Mouse (Mus musculus): ENCODE data around the gene Lrcol1. TPM values are rescaled to one million over a fixed set of nuclear protein-coding genes. Genes with fewer than 3 reads are reported as not detected.
A peak's percentile ranks its signal among the peaks of the same experiment; 100 is the strongest.

The Lrcol1 gene
- polyA plus RNA-seq, 1 experiment = not detected

DNA sequence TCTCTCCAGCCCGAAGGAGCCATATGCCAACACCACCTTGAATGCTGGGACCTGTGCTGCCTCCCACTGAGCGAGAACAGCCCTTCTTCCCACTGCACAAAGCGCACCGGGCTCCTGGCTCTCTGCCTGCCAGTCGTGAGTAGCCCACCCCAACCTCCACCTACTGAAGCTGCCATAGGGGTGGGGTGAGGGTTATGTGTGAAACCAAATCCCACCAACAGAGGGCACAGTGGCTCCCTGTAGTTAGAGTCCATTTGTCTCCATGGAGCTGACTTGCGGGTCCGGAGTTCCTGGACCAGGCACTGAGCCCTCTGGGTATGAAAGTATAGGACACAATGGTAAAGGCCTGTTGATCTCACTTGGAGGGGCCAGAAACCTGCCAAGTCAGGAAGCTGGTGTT lies 10.2 kb downstream of the Lrcol1 start:
- TF ChIP-seq CTCF (IDR thresholded peaks at IDR 0.05; ENCODE audit: low read depth, low read length) (peak; percentile 12; the same call in 1 of the 2 replicates), POLR2A (IDR thresholded peaks at IDR 0.05; ENCODE audit: borderline replicate concordance, low read depth, low read length) (no peak)
- H3K4me1 ChIP-seq (ENCODE audit: control insufficient read depth, insufficient read depth, low read length) = no peaks in the 10 kb centered on the region
- H3K27ac ChIP-seq (ENCODE audit: insufficient read depth, low read depth, low read length) = no peak overlapping the region
- no peak overlapping the region for H3K4me3 ChIP-seq (ENCODE audit: insufficient read depth, low read length)

DNA sequence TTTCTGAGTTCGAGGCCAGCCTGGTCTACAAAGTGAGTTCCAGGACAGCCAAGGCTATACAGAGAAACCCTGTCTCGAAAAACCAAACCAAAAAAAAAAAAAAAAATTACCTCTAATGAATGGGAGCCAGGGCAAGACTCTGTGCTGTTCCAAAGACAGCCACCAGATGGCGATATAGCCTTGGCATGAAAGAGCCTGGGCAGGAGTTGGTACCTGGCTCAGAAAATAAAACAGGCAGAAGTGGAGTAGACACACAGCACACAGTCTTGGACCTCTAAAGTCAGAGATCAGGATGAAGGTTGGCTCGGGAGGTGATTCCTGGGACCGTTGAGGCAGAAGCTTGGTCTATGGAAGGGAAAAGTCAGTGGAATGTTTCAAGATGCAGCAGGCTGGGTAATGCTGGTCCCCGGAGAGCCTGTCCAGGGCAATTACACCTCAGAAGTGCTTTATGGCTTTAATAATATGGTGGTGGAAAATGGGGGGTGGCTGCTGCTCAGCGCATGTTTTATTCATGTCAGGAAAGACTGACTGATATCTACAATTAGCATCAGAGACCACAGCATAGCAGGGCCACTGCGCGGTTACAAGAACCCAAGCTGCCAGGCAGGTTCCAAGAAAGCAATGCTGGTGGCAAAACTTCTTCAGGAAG lies 13.1 kb downstream of the Lrcol1 start:
- Histone ChIP-seq H3K4me3 (ENCODE audit: insufficient read depth, low read length) (no peak overlapping the region), H3K27ac (ENCODE audit: insufficient read depth, low read depth, low read length) (no peak overlapping the region), H3K4me1 (ENCODE audit: control insufficient read depth, insufficient read depth, low read length) (no peaks in the 10 kb centered on the region)
- no peak for TF ChIP-seq POLR2A (IDR thresholded peaks at IDR 0.05; ENCODE audit: borderline replicate concordance, low read depth, low read length)
- peak; percentile 98 for TF ChIP-seq CTCF (IDR thresholded peaks at IDR 0.05; ENCODE audit: low read depth, low read length)

DNA sequence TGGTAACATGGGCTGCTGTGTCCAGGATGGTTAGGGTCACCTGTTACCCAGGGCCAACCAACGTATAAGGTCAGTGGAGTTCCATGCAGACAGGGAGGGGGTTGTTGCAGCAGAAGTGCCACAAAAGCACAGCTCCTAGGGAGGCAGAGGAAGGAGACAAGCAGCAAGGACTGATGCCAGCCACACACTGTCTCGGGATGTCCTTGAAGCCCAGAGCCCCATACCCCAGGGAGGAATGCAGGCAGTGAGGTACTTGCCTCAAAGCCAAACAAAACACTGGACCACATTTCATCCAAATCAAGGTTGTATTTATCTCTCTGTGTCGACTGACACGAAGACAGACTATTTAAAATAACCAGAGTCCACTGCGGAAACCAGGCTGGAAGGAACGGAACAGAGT lies 16.9 kb downstream of the Lrcol1 start:
- H3K4me3 ChIP-seq (ENCODE audit: insufficient read depth, low read length) = no peak overlapping the region
- H3K27ac ChIP-seq (ENCODE audit: insufficient read depth, low read depth, low read length) = no peak overlapping the region
- TF ChIP-seq CTCF (IDR thresholded peaks at IDR 0.05; ENCODE audit: low read depth, low read length) (no peak), POLR2A (IDR thresholded peaks at IDR 0.05; ENCODE audit: borderline replicate concordance, low read depth, low read length) (no peak)
- H3K4me1 ChIP-seq (ENCODE audit: control insufficient read depth, insufficient read depth, low read length) = no peaks in the 10 kb centered on the region

DNA sequence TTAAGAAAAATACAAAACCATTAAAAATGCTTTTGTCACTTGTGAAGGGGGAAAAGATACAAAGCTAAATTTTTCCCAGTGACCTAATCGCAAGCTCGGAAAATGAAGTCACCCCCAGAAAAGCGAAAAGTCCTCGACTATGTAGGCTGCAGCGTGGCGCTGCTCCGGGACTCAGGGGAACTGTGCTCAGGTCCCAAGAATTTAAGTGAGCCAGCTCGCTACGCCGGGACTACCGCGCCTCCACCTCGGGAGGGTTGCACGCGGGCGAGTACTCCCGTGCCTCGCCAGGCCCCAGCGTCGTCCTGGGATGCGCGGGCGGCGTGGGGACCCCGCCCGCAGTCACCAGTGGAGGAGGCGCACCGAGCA lies 18.3 kb downstream of the Lrcol1 start:
- no peaks in the 10 kb centered on the region for H3K4me1 ChIP-seq (ENCODE audit: control insufficient read depth, insufficient read depth, low read length)
- peak overlapping the region; percentile 62 for H3K4me3 ChIP-seq (ENCODE audit: insufficient read depth, low read length)
- no peak overlapping the region for H3K27ac ChIP-seq (ENCODE audit: insufficient read depth, low read depth, low read length)
- no peak for TF ChIP-seq CTCF (IDR thresholded peaks at IDR 0.05; ENCODE audit: low read depth, low read length)
- TF ChIP-seq POLR2A (IDR thresholded peaks at IDR 0.05; ENCODE audit: borderline replicate concordance, low read depth, low read length) = no peak

DNA sequence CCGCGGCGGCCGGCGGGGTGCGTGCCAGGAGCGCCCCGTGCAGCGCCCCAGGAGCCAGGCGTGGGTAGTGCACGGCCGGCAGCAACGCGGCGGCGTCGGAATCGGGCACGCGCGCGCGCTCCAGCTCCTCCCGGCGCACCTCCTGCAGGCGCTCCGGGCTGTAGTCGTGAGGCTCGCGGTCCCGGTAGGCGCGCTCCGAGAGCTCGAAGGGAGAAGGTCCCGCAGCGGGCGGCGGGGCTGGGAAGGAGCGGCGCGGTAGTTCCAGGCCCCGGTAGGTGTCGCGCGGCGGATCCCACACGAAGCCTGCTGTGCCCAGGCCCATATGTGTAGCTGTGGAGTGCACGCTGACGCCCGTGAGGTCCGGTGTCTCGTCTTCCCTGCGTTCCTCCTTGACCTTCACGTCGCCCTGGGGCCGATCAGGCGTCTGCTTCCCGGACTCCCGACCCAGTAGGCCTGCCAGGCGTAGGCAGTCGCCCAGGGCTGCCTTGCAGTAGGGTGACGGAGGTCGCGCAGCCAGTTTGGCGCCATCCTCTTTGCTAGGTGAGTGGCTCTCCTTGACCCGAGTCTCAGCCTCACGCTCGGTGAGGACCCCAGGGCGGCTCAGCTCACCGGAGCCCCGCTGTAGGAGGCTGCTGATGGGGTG lies 18.8 kb downstream of the Lrcol1 start:
- no peak overlapping the region for H3K27ac ChIP-seq (ENCODE audit: insufficient read depth, low read depth, low read length)
- TF ChIP-seq CTCF (IDR thresholded peaks at IDR 0.05; ENCODE audit: low read depth, low read length) = no peak
- TF ChIP-seq POLR2A (IDR thresholded peaks at IDR 0.05; ENCODE audit: borderline replicate concordance, low read depth, low read length) = no peak
- H3K4me3 ChIP-seq (ENCODE audit: insufficient read depth, low read length) = peak overlapping the region; percentile 62
- H3K4me1 ChIP-seq (ENCODE audit: control insufficient read depth, insufficient read depth, low read length) = no peaks in the 10 kb centered on the region

DNA sequence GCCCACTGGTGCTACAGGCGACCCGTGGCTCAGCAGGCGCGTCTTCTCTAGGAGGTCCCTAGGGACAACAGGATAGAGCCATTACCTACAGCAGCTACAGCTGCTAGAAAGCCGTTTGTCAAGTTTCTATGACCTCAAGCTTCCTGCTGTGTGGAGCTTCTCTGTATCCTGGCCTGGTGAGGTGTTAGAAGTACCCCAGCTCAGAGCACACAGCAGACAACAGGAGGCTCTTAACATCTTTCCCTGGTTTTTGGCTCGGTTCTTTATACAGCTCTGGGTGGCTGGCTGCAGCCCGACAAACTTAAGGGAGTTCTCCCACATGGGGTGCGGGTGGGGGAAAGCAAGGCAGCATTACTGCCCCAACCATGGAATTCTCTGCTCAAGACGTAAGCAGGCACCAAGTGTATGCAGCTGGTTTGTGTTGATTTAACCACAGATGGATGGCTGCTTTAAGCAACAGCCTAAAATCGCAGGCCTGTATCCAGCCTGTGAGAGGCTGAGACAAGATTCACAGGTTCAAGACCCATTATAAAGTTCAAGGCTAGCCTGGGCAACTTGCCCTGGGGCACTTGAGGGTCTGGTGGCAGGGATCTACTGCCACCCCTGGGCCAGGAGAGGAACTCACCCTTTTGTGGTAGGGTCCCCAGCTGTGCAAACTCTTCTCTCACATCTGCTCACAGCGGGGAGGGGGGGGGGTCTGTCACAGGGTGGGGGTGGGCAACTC lies 19.5 kb downstream of the Lrcol1 start:
- Histone ChIP-seq H3K4me3 (ENCODE audit: insufficient read depth, low read length) (no peak overlapping the region), H3K4me1 (ENCODE audit: control insufficient read depth, insufficient read depth, low read length) (no peaks in the 10 kb centered on the region), H3K27ac (ENCODE audit: insufficient read depth, low read depth, low read length) (no peak overlapping the region)
- TF ChIP-seq POLR2A (IDR thresholded peaks at IDR 0.05; ENCODE audit: borderline replicate concordance, low read depth, low read length) (no peak), CTCF (IDR thresholded peaks at IDR 0.05; ENCODE audit: low read depth, low read length) (no peak)

DNA sequence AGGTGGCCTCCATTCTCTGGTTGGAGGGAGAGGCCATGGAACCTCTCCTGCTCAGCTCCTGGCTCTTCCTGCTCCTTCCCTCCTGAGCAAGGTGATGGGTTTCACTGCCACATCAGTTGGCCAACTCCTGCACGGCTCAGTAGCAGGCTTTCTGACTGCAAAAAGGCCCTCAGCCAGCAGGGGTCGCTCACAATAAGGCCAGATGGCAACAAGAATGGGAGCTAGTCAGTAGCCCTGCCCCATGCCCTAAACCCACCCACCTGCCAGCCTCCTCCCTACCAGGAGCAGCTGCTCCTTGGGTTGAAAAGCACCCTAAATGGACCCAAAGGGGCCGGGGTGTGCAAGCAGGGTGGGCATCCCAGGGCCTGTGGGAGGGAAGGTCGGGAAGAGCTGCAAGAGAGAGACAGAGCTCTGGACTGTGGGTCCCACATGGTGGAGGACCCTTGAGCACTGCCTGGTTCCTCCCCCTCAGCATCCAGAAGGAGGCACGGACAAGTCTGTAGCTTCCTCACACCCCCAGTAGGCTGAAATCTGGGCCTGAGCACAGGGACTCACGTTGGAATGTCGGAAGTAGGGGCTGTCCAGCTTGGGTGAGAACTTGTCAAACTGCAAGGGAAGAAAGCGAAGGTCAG lies 32.4 kb downstream of the Lrcol1 start:
- no peaks in the 10 kb centered on the region for H3K4me1 ChIP-seq (ENCODE audit: control insufficient read depth, insufficient read depth, low read length)
- TF ChIP-seq POLR2A (IDR thresholded peaks at IDR 0.05; ENCODE audit: borderline replicate concordance, low read depth, low read length) (no peak), CTCF (IDR thresholded peaks at IDR 0.05; ENCODE audit: low read depth, low read length) (peak; percentile 81)
- no peak overlapping the region for H3K27ac ChIP-seq (ENCODE audit: insufficient read depth, low read depth, low read length)
- H3K4me3 ChIP-seq (ENCODE audit: insufficient read depth, low read length) = no peak overlapping the region

DNA sequence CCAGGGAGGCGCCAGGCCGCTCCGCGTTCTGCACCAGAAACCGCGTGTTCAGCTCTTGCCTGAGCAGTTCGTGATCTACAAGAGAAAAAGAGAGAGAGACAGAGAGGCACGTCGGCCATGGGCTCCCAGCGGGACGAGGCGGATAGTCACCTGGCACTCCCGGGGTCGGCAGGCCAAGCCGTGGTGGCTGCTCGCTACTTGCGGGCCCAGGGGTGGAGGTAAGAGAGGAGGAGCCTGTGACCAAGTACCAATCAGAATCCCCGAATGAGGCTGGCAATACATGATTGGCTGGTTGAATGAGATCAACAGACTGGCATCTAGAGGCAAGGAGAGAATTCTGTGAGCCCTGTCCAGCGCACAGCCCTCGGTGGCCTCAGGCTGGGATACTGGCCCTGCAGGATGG lies 33.7 kb downstream of the Lrcol1 start:
- TF ChIP-seq POLR2A (IDR thresholded peaks at IDR 0.05; ENCODE audit: borderline replicate concordance, low read depth, low read length) = no peak
- TF ChIP-seq CTCF (IDR thresholded peaks at IDR 0.05; ENCODE audit: low read depth, low read length) = no peak
- H3K27ac ChIP-seq (ENCODE audit: insufficient read depth, low read depth, low read length) = no peak overlapping the region
- H3K4me1 ChIP-seq (ENCODE audit: control insufficient read depth, insufficient read depth, low read length) = no peaks in the 10 kb centered on the region
- H3K4me3 ChIP-seq (ENCODE audit: insufficient read depth, low read length) = no peak overlapping the region

DNA sequence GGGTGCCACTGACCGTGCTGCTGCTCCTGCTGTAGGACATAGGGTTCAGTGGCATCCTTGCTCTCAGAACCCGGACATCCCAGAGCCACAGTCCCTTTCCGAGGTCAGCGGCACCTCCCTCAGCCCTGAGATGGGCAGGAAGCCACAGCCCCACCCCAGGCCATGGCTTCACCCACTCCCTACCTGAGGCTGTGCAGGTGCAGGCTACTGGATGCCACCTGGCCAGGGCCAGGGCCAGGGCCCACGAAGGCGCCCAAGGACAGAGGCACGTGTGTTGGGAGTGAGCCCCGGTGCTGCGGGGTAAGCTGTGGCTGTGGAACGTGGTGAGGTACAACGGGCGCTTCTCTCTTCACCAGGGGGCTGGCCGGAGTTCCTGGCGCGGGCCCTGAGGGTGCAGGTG lies 34.6 kb downstream of the Lrcol1 start:
- no peak for TF ChIP-seq CTCF (IDR thresholded peaks at IDR 0.05; ENCODE audit: low read depth, low read length)
- H3K4me3 ChIP-seq (ENCODE audit: insufficient read depth, low read length) = no peak overlapping the region
- no peak overlapping the region for H3K27ac ChIP-seq (ENCODE audit: insufficient read depth, low read depth, low read length)
- no peaks in the 10 kb centered on the region for H3K4me1 ChIP-seq (ENCODE audit: control insufficient read depth, insufficient read depth, low read length)

DNA sequence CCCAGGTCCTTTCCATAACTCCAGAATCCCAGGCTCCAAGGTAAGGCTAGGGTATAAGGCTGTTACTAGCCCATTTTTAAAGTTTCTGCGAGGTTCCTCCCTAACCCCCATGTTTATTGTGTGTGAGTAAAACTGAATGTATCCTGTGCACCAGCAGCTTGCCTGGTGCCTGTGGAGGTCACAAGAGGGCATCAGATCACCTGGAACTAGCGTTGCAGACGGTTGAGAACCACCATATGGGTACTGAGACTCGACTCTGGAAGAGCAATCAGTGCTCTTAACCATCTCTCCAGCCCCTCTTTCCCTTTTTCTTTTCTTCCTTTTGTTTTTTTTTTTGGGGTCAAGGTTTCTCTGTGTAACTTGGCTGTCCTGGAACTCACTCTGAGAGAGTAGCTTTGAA lies 35.3 kb downstream of the Lrcol1 start:
- Histone ChIP-seq H3K4me3 (ENCODE audit: insufficient read depth, low read length) (no peak overlapping the region), H3K4me1 (ENCODE audit: control insufficient read depth, insufficient read depth, low read length) (peaks cover under 1% of the 10 kb centered on the region; the same call in 1 of the 2 replicates), H3K27ac (ENCODE audit: insufficient read depth, low read depth, low read length) (no peak overlapping the region)
- TF ChIP-seq POLR2A (IDR thresholded peaks at IDR 0.05; ENCODE audit: borderline replicate concordance, low read depth, low read length) (no peak), CTCF (IDR thresholded peaks at IDR 0.05; ENCODE audit: low read depth, low read length) (no peak)

Data from bone marrow macrophage, adult 2 months (primary cell).